Mouse (Mus musculus): ENCODE results near the gene Serpinb6a. TPM values are rescaled to one million over a fixed set of nuclear protein-coding genes. Genes with fewer than 3 reads are reported as not detected.

The Serpinb6a gene
- polyA plus RNA-seq (2015; fragmentation: Nextera tagmentation; extraction: Ambion mirVana) = 32.4 and 33.7 TPM in 2 replicates

GRCm38 (mm10) chr13:34002058-34003006, at the start of gene Serpinb6a, which contains the start of gene Ripk1:
Gene Serpinb6a (minus strand): TSS chr13:34002794.
Gene Ripk1 (plus strand): TSS chr13:34002363.
- Histone ChIP-seq H3K4me3 (ENCODE audit: low read depth, low read length) (peak within 1 kb of the TSS; percentile 90), H3K36me3 (ENCODE audit: control insufficient read depth, insufficient read depth, low read length) (no peaks in the 10 kb centered on the region), H3K27me3 (ENCODE audit: control insufficient read depth, insufficient read depth, low read depth, low read length) (no peaks in the 10 kb centered on the region), H3K4me1 (ENCODE audit: control insufficient read depth, insufficient read depth, low read length) (peaks cover 13% of the 10 kb centered on the region), H3K27ac (ENCODE audit: low read length) (peak within 1 kb of the TSS; percentile 94), H3K9me3 (replicated peaks; ENCODE audit: control insufficient read depth, low read length, poor library complexity, severe bottlenecking) (no peaks in the 10 kb centered on the region), H3K9ac (ENCODE audit: low read depth, low read length) (peak within 1 kb of the TSS; percentile 94), H3K4me2 (ENCODE audit: low read length) (peak within 1 kb of the TSS; percentile 94)
- under 1% methylated on average over 92 of the region's 92 CpGs for WGBS
- ATAC-seq = peak; percentile 99

DNA sequence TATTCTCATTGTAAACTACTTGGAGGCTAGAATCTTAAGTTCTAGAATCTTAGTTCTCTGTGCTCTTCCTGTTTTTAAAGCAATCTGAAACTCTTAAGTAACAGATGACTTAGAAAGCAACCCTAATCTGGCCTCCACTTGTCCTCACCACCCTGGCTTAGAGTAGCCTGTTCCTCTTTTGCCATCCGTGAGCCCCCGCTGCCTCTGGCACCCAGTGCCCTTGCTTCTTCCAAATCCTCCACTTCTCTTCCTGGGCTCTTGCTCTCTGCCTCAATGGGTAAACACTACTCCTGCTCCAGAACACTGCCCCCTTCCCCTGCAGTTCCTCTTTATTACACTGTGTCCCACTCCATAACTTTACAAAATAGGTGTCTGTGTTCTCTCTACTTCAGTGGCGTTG, 49.1 kb upstream of the Serpinb6a start:
- no peak overlapping the region for H3K4me3 ChIP-seq (ENCODE audit: low read depth, low read length)
- no peaks in the 10 kb centered on the region for H3K9me3 ChIP-seq (replicated peaks; ENCODE audit: control insufficient read depth, low read length, poor library complexity, severe bottlenecking)
- no peak for ATAC-seq
- H3K4me1 ChIP-seq (ENCODE audit: control insufficient read depth, insufficient read depth, low read length) = no peaks in the 10 kb centered on the region
- H3K27ac ChIP-seq (ENCODE audit: low read length) = no peak overlapping the region
- no peak overlapping the region for H3K4me2 ChIP-seq (ENCODE audit: low read length)
- whole genome bisulfite sequencing = 100% methylated on average over 3 of the region's 3 CpGs
- H3K27me3 ChIP-seq (ENCODE audit: control insufficient read depth, insufficient read depth, low read depth, low read length) = no peaks in the 10 kb centered on the region
- no peak overlapping the region for H3K9ac ChIP-seq (ENCODE audit: low read depth, low read length)
- peaks cover 24% of the 10 kb centered on the region; the same call in 1 of the 2 replicates for H3K36me3 ChIP-seq (ENCODE audit: control insufficient read depth, insufficient read depth, low read length)

GRCm38 (mm10) chr13:34050479-34050878, 47.9 kb upstream of the Serpinb6a start:
- Histone ChIP-seq H3K27ac (ENCODE audit: low read length) (no peak overlapping the region), H3K9ac (ENCODE audit: low read depth, low read length) (no peak overlapping the region), H3K9me3 (replicated peaks; ENCODE audit: control insufficient read depth, low read length, poor library complexity, severe bottlenecking) (no peaks in the 10 kb centered on the region), H3K4me2 (ENCODE audit: low read length) (no peak overlapping the region), H3K4me3 (ENCODE audit: low read depth, low read length) (no peak overlapping the region), H3K36me3 (ENCODE audit: control insufficient read depth, insufficient read depth, low read length) (peaks cover 20% of the 10 kb centered on the region; the same call in 1 of the 2 replicates), H3K27me3 (ENCODE audit: control insufficient read depth, insufficient read depth, low read depth, low read length) (no peaks in the 10 kb centered on the region), H3K4me1 (ENCODE audit: control insufficient read depth, insufficient read depth, low read length) (no peaks in the 10 kb centered on the region)
- 95% methylated on average over 8 of the region's 8 CpGs for WGBS
- no peak for ATAC-seq

DNA sequence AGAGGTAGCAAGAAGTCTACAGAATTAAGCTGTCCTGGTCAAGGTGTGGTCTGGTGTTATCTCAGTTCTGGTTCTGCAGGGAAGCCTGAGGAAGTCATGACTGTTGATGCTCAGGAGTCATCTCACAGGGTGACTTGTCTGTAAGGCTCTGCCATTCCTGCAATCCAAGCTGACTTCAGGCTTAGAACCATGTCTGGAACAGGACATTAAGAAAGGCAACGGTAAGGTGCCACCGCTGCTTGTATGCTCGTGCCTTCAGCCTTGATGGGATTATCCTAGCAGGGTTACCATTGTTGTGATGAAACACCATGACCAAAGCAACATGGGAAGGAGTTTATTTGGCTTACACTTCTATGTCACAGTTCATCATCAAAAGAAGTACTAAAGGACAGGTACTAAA, 44.9 kb upstream of the Serpinb6a start:
- WGBS = 59% methylated on average over 3 of the region's 3 CpGs
- H3K36me3 ChIP-seq (ENCODE audit: control insufficient read depth, insufficient read depth, low read length) = peaks cover 7% of the 10 kb centered on the region; the same call in 1 of the 2 replicates

GRCm38 (mm10) chr13:34046421-34047012, 43.9 kb upstream of the Serpinb6a start:
- H3K9me3 ChIP-seq (replicated peaks; ENCODE audit: control insufficient read depth, low read length, poor library complexity, severe bottlenecking) = no peaks in the 10 kb centered on the region
- peak; percentile 95 for ATAC-seq
- H3K9ac ChIP-seq (ENCODE audit: low read depth, low read length) = no peak overlapping the region
- H3K27ac ChIP-seq (ENCODE audit: low read length) = no peak overlapping the region
- WGBS = 38% methylated on average over 11 of the region's 11 CpGs
- no peaks in the 10 kb centered on the region for H3K27me3 ChIP-seq (ENCODE audit: control insufficient read depth, insufficient read depth, low read depth, low read length)
- H3K4me2 ChIP-seq (ENCODE audit: low read length) = no peak overlapping the region
- H3K4me3 ChIP-seq (ENCODE audit: low read depth, low read length) = no peak overlapping the region
- peaks cover 2% of the 10 kb centered on the region; the same call in 1 of the 2 replicates for H3K36me3 ChIP-seq (ENCODE audit: control insufficient read depth, insufficient read depth, low read length)
- H3K4me1 ChIP-seq (ENCODE audit: control insufficient read depth, insufficient read depth, low read length) = no peaks in the 10 kb centered on the region

More for the DNA sequence above, 44.9 kb upstream of the Serpinb6a start:
- Histone ChIP-seq H3K9ac (ENCODE audit: low read depth, low read length) (no peak overlapping the region), H3K4me2 (ENCODE audit: low read length) (no peak overlapping the region), H3K27me3 (ENCODE audit: control insufficient read depth, insufficient read depth, low read depth, low read length) (no peaks in the 10 kb centered on the region), H3K4me1 (ENCODE audit: control insufficient read depth, insufficient read depth, low read length) (no peaks in the 10 kb centered on the region), H3K9me3 (replicated peaks; ENCODE audit: control insufficient read depth, low read length, poor library complexity, severe bottlenecking) (no peaks in the 10 kb centered on the region), H3K4me3 (ENCODE audit: low read depth, low read length) (no peak overlapping the region), H3K27ac (ENCODE audit: low read length) (no peak overlapping the region)
- ATAC-seq = no peak

DNA sequence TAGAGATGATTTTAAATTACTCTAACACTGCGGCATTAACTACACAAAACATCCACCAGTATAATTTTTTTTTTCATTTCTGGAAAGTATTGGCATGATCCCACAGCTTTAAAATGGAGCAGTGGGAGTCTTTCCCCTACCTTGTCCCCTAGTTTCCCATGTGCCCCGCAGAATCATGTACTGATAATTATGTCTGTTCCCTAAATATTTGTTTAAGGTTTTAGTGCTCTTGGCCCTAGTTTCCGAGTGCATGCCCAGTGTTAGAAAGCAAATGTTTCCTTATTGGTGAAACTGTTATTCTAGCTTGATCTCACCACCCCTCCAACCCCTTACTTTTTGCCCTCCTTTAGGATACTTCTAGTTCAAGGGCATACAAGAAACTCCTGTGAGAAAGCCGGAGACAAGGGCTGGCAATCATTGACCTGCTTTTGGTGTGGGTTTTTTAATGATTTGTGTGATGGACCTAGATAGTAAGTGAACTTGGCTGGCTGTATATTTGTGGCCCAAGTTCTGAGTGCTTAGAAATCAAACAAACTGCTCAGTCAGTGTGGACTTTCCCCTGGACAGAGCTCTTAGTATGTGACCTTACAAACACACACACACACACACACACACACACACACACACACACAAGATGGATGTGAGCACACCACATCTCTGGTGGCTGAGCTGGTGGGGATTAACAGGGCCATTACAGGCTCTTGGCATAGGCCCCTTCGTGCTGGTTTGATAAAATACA, 43.1 kb upstream of the Serpinb6a start:
- peaks cover 2% of the 10 kb centered on the region; the same call in 1 of the 2 replicates for H3K36me3 ChIP-seq (ENCODE audit: control insufficient read depth, insufficient read depth, low read length)
- no peaks in the 10 kb centered on the region for H3K4me1 ChIP-seq (ENCODE audit: control insufficient read depth, insufficient read depth, low read length)
- H3K27me3 ChIP-seq (ENCODE audit: control insufficient read depth, insufficient read depth, low read depth, low read length) = no peaks in the 10 kb centered on the region
- no peaks in the 10 kb centered on the region for H3K9me3 ChIP-seq (replicated peaks; ENCODE audit: control insufficient read depth, low read length, poor library complexity, severe bottlenecking)
- H3K9ac ChIP-seq (ENCODE audit: low read depth, low read length) = no peak overlapping the region
- H3K4me2 ChIP-seq (ENCODE audit: low read length) = no peak overlapping the region
- ATAC-seq = 0 out of 2 replicates have a peak, but pooled peaks have one; percentile 26
- WGBS = 65% methylated on average over 5 of the region's 5 CpGs
- H3K4me3 ChIP-seq (ENCODE audit: low read depth, low read length) = no peak overlapping the region
- no peak overlapping the region for H3K27ac ChIP-seq (ENCODE audit: low read length)

DNA sequence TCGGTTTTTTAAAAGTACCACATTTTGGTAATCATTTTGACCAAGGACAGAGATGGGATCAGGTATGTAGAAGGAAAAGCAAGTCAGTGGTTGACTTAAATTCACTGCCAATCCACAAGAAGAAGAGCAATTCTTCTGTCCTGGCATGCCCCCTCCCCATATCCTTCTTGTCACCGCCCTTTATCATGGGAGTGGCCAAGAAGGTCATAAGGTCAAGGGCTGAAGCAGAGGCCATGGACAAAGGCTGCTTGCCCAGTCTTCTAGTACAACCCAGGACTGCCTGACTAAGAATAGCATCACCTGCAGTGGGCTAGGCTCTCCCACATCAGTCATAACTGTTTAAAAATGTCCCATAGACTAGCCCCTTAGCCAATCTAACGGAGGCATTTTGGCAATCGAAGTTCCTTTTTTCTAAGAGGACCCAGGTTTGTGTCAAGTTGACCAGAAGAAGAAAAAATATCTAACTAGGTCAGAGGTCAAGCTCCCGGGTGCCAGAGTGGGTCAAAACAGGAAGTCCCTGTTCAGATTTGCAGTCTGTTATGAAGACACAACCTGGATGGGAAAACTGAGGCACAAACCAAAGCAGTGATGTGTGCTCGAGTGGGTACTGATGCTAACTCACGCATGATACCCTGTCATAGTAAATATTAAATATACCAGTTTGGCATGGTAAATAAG, 41.3 kb upstream of the Serpinb6a start:
- WGBS = 82% methylated on average over 7 of the region's 7 CpGs
- Histone ChIP-seq H3K27me3 (ENCODE audit: control insufficient read depth, insufficient read depth, low read depth, low read length) (no peaks in the 10 kb centered on the region), H3K27ac (ENCODE audit: low read length) (no peak overlapping the region), H3K9me3 (replicated peaks; ENCODE audit: control insufficient read depth, low read length, poor library complexity, severe bottlenecking) (no peaks in the 10 kb centered on the region), H3K4me1 (ENCODE audit: control insufficient read depth, insufficient read depth, low read length) (peaks cover 3% of the 10 kb centered on the region), H3K9ac (ENCODE audit: low read depth, low read length) (no peak overlapping the region), H3K4me2 (ENCODE audit: low read length) (no peak overlapping the region), H3K4me3 (ENCODE audit: low read depth, low read length) (no peak overlapping the region), H3K36me3 (ENCODE audit: control insufficient read depth, insufficient read depth, low read length) (peaks cover 2% of the 10 kb centered on the region; the same call in 1 of the 2 replicates)
- ATAC-seq = no peak

- Histone ChIP-seq H3K4me1 (ENCODE audit: control insufficient read depth, insufficient read depth, low read length) (peaks cover 15% of the 10 kb centered on the region), H3K4me2 (ENCODE audit: low read length) (no peak overlapping the region), H3K27ac (ENCODE audit: low read length) (no peak overlapping the region), H3K27me3 (ENCODE audit: control insufficient read depth, insufficient read depth, low read depth, low read length) (no peaks in the 10 kb centered on the region), H3K9me3 (replicated peaks; ENCODE audit: control insufficient read depth, low read length, poor library complexity, severe bottlenecking) (no peaks in the 10 kb centered on the region), H3K36me3 (ENCODE audit: control insufficient read depth, insufficient read depth, low read length) (no peaks in the 10 kb centered on the region), H3K9ac (ENCODE audit: low read depth, low read length) (no peak overlapping the region), H3K4me3 (ENCODE audit: low read depth, low read length) (no peak overlapping the region)
- 97% methylated on average over 3 of the region's 3 CpGs for WGBS
- no peak for ATAC-seq
Observed at GRCm38 (mm10) chr13:34040091-34040490, 37.5 kb upstream of the Serpinb6a start.

Measured in midbrain, embryonic 16.5 days (tissue).